In genomic region chr1:133917456-133918087, GRCm38 (mm10) we compare ENCODE assay signal across 9 mouse cellular contexts. TPM values are rescaled to one million over a fixed set of nuclear protein-coding genes. Genes with fewer than 3 reads are reported as not detected.
DNase-seq lines count a peak whose midpoint lies in the region; ATAC-seq lines count a peak whose summit lies in the region.
"Had no signal": no experiment of that assay in that cellular context is flagged by ENCODE, and none has a peak within 500 bp of the region (broad histone marks: within the 10 kb centered on the region; RNA-seq: fewer than 3 reads in every experiment).

No protein-coding gene starts in this region.

- H3K9ac ChIP-seq in heart, embryonic 14.5 days (ENCODE audit: low read length), result no peak overlapping the region
- H3K9ac ChIP-seq in neural tube, embryonic 12.5 days, result 0 out of 2 replicates have a peak overlapping the region, but pooled peaks have one; percentile 21

- 0 out of 4 replicates have a peak overlapping the region, but pooled peaks of 1 of the 2 experiments have one; percentile 3 for H3K27ac ChIP-seq in heart, embryonic 14.5 days (replicated peaks in 1 of 2; ENCODE audit: control insufficient read depth in 1 of 2, insufficient read depth in 1 of 2, low read depth in 2 of 2, low read length in 2 of 2)
- H3K27ac ChIP-seq in neural tube, embryonic 12.5 days, result no peak overlapping the region
- H3K27ac ChIP-seq: macrophage had no signal

- H3K4me2 ChIP-seq in heart, embryonic 14.5 days (ENCODE audit: low read length), result peak overlapping the region; percentile 9; the same call in 1 of the 2 replicates
- peak overlapping the region; percentile 20 for H3K4me2 ChIP-seq in neural tube, embryonic 12.5 days (replicated peaks)

- no peak for ATAC-seq in heart, embryonic 14.5 days (ENCODE audit: insufficient number of reproducible peaks, insufficient read depth, low FRiP score, low read depth)
- no peak for ATAC-seq in neural tube, embryonic 12.5 days (ENCODE audit: low FRiP score, low read depth)
- ATAC-seq in megakaryocyte progenitor cell, adult 5-6 weeks (replicated peaks; ENCODE audit: poor library complexity), result no peak

- H3K4me1 ChIP-seq in heart, embryonic 14.5 days (ENCODE audit: control insufficient read depth in 2 of 2, insufficient read depth in 2 of 2, low read length in 2 of 2), result peaks cover 31 to 34% of the 10 kb centered on the region in 2 experiments
- peaks cover 33% of the 10 kb centered on the region for H3K4me1 ChIP-seq in neural tube, embryonic 12.5 days

- WGBS in heart, embryonic 14.5 days, result 37% methylated on average over 11 of the region's 11 CpGs
- WGBS in neural tube, embryonic 12.5 days, result 29% methylated on average over 11 of the region's 11 CpGs

- DNase-seq in ES-CJ7 (ENCODE audit: low read depth, low spot score), result peak; percentile 42
- peak; percentile 70 for DNase-seq in adrenal gland, postnatal 10 days
- peak; percentile 56 to 80 for DNase-seq in kidney, postnatal 25 days
- no peak for DNase-seq in right cerebral cortex, postnatal 25 days
- no peak for DNase-seq in c-Kit-positive CD71-positive TER-119-positive erythroid progenitor cells, embryonic 14.5 days (ENCODE audit: low spot score)

- H3K27me3 ChIP-seq in heart, embryonic 14.5 days (ENCODE audit: control insufficient read depth, insufficient read depth, low read length), result no peaks in the 10 kb centered on the region
- no peaks in the 10 kb centered on the region for H3K27me3 ChIP-seq in neural tube, embryonic 12.5 days (replicated peaks)

- no peaks in the 10 kb centered on the region for H3K36me3 ChIP-seq in heart, embryonic 14.5 days (ENCODE audit: control insufficient read depth, insufficient read depth, low read length)
- H3K36me3 ChIP-seq in neural tube, embryonic 12.5 days, result no peaks in the 10 kb centered on the region

- H3K9me3 ChIP-seq in heart, embryonic 14.5 days (ENCODE audit: control insufficient read depth, low read length), result no peaks in the 10 kb centered on the region
- H3K9me3 ChIP-seq in neural tube, embryonic 12.5 days, result no peaks in the 10 kb centered on the region

- no peak overlapping the region for H3K4me3 ChIP-seq in heart, embryonic 14.5 days (ENCODE audit: control insufficient read depth in 1 of 2, insufficient read depth in 1 of 2, low read depth in 1 of 2, low read length in 2 of 2)
- H3K4me3 ChIP-seq in neural tube, embryonic 12.5 days, result no peak overlapping the region

RNA-seq across cellular contexts. Expression of gene Prelp, which starts 3.6 kb away (rescaled TPM):
- total RNA-seq in adrenal gland, postnatal 10 days (2021), result 10 to 100 TPM; 56.9 to 74.1 TPM
- 2.1 and 2.7 TPM in 2 replicates for polyA plus RNA-seq in heart, embryonic 14.5 days (2014; fragmentation: Nextera tagmentation; extraction: Ambion mirVana)
- polyA plus RNA-seq in neural tube, embryonic 12.5 days (2016; fragmentation: Nextera tagmentation; extraction: Ambion mirVana), result 3.5 and 4.9 TPM in 2 replicates
- total RNA-seq in megakaryocyte progenitor cell, adult 5-6 weeks (2015), result not detected in 2 replicates
- not detected in 2 replicates for total RNA-seq in megakaryocyte progenitor cell, adult 5-6 weeks (2017)

RNA-seq across cellular contexts. Expression of gene Optc, which starts 9.8 kb away (rescaled TPM):
- total RNA-seq in adrenal gland, postnatal 10 days (2021), result 1 to 10 TPM; 1.7 to 2.5 TPM
- 0.40 and 0.47 TPM in 2 replicates for polyA plus RNA-seq in heart, embryonic 14.5 days (2014; fragmentation: Nextera tagmentation; extraction: Ambion mirVana)
- polyA plus RNA-seq in neural tube, embryonic 12.5 days (2016; fragmentation: Nextera tagmentation; extraction: Ambion mirVana), result 2.1 and 2.9 TPM in 2 replicates
- not detected in 2 replicates for total RNA-seq in megakaryocyte progenitor cell, adult 5-6 weeks (2015)
- not detected in 2 replicates for total RNA-seq in megakaryocyte progenitor cell, adult 5-6 weeks (2017)
- polyA plus RNA-seq: macrophage had no signal

Comparison
In these comparisons a context has a peak if more than half of its experiments do, and no peak if none do; other contexts are left out.
1. DNase-seq: peak in ES-CJ7 (single experiment), adrenal gland, postnatal 10 days (single experiment) and kidney, postnatal 25 days (2 of 2); none in right cerebral cortex, postnatal 25 days (single experiment) and c-Kit-positive CD71-positive TER-119-positive erythroid progenitor cells, embryonic 14.5 days (single experiment).
2. RNA of gene Prelp, which starts 3.6 kb away (total RNA-seq): 56.9 to 74.1 TPM in adrenal gland, postnatal 10 days; not detected in megakaryocyte progenitor cell, adult 5-6 weeks; every median in the first group is over 10 times any median in the second.